Mouse (Mus musculus) monocyte, adult 2 months (primary cell): ENCODE data around the gene Bach2.

Experiments
- DNase-seq, 2 experiments: peaks; one replicate each; pipeline ENCODE4 v3.0.0; 2022; ENCODE audit warnings: low spot score in 2 of 2, low read depth in 1 of 2

Gene Bach2

GRCm38 (mm10) chr4:32479801-32480700 is 241.4 kb downstream of the Bach2 start:
- no peak for DNase-seq

GRCm38 (mm10) chr4:32481366-32482055 is 242.9 kb downstream of the Bach2 start:
- DNase-seq, result no peak

- DNase-seq, result no peak
These were observed 243.5 kb downstream of the Bach2 start for GRCm38 (mm10) chr4:32482138-32482537.

- DNase-seq, result no peak
These were observed 244.3 kb downstream of the Bach2 start for GRCm38 (mm10) chr4:32482936-32483335.

GRCm38 (mm10) chr4:32485848-32486247 is 247.2 kb downstream of the Bach2 start:
- no peak for DNase-seq

- no peak for DNase-seq
These were observed 248.2 kb downstream of the Bach2 start for GRCm38 (mm10) chr4:32486654-32487398.

- no peak for DNase-seq
These were observed 250.6 kb downstream of the Bach2 start for GRCm38 (mm10) chr4:32489186-32489585.

GRCm38 (mm10) chr4:32491176-32491575 is 252.6 kb downstream of the Bach2 start:
- no peak for DNase-seq

GRCm38 (mm10) chr4:32492834-32493233 is 254.2 kb downstream of the Bach2 start:
- DNase-seq, result no peak

GRCm38 (mm10) chr4:32501780-32502179 is 263.2 kb downstream of the Bach2 start:
- no peak for DNase-seq

GRCm38 (mm10) chr4:32502181-32502580 is 263.6 kb downstream of the Bach2 start:
- no peak for DNase-seq

GRCm38 (mm10) chr4:32504236-32504635 is 265.6 kb downstream of the Bach2 start:
- DNase-seq, result no peak

GRCm38 (mm10) chr4:32506306-32506808 is 267.8 kb downstream of the Bach2 start:
- DNase-seq, result no peak

- DNase-seq, result no peak
These were observed 268.4 kb downstream of the Bach2 start for GRCm38 (mm10) chr4:32507041-32507440.

GRCm38 (mm10) chr4:32508572-32508971 is 270.0 kb downstream of the Bach2 start:
- DNase-seq, result no peak

GRCm38 (mm10) chr4:32508996-32509395 is 270.4 kb downstream of the Bach2 start:
- DNase-seq, result no peak

- no peak for DNase-seq
These were observed 271.4 kb downstream of the Bach2 start for GRCm38 (mm10) chr4:32509832-32510612.

GRCm38 (mm10) chr4:32510940-32511339 is 272.3 kb downstream of the Bach2 start:
- no peak for DNase-seq

GRCm38 (mm10) chr4:32516126-32516525 is 277.5 kb downstream of the Bach2 start:
- DNase-seq, result no peak

GRCm38 (mm10) chr4:32518842-32519578 is 280.4 kb downstream of the Bach2 start:
- DNase-seq, result no peak
